Mouse (Mus musculus) stomach, postnatal 0 days (tissue): Measurements from ENCODE around the gene Cdc34. TPM values are rescaled to one million over a fixed set of nuclear protein-coding genes. Genes with fewer than 3 reads are reported as not detected.
A peak's percentile ranks its signal among the peaks of the same experiment; 100 is the strongest.

Source experiments
- ATAC-seq: fragments of 200-750 bp; cut with Nextera tagmentation; 2 replicates; pipeline ENCODE4 v1.8.0; 2017; ENCODE audit not compliant: low FRiP score, low TSS enrichment
- DNase-seq: peaks from one replicate; pipeline ENCODE4 v3.0.0-alpha.2; 2016; ENCODE audit warnings: low spot score
- H3K27ac ChIP-seq: fragments of 300-500 bp; sonication (generic); replicated peaks from 2 replicates; pipeline ENCODE4 v1.5.1; 2014; ENCODE audit warnings: mild to moderate bottlenecking, control low read depth
- H3K27me3 ChIP-seq: fragments of 300-500 bp; sonication (generic); 2 replicates; pipeline ENCODE4 v1.6.1; 2014; ENCODE audit warnings: low read length; ENCODE audit not compliant: control insufficient read depth, insufficient read depth
- H3K36me3 ChIP-seq: fragments of 300-500 bp; sonication (generic); 2 replicates; pipeline ENCODE4 v1.6.1; 2014; ENCODE audit warnings: low read length, mixed read lengths; ENCODE audit not compliant: control insufficient read depth, insufficient read depth
- H3K4me1 ChIP-seq: fragments of 300-500 bp; sonication (generic); replicated peaks from 2 replicates; pipeline ENCODE4 v1.6.1; 2014; ENCODE audit warnings: antibody characterized with exemption; ENCODE audit not compliant: control insufficient read depth, insufficient read depth
- H3K4me2 ChIP-seq: fragments of 300-500 bp; sonication (generic); replicated peaks from 2 replicates; pipeline ENCODE4 v1.6.1; 2014; ENCODE audit warnings: low read depth, mild to moderate bottlenecking, control low read depth, moderate library complexity
- H3K4me3 ChIP-seq: fragments of 300-500 bp; sonication (generic); 2 replicates; pipeline ENCODE4 v1.5.1; 2014; ENCODE audit warnings: low read depth, low read length, control low read depth
- H3K9ac ChIP-seq: fragments of 300-500 bp; sonication (generic); 2 replicates; pipeline ENCODE4 v1.6.1; 2014; ENCODE audit warnings: mild to moderate bottlenecking, low read length, control low read depth, mixed read lengths
- H3K9me3 ChIP-seq: fragments of 300-500 bp; sonication (generic); 2 replicates; pipeline ENCODE4 v1.6.1; 2016; ENCODE audit warnings: low read length; ENCODE audit not compliant: control insufficient read depth
- CTCF ChIP-seq: IDR thresholded peaks from 2 replicates; pipeline ENCODE4 v1.5.1; 2016; ENCODE audit warnings: antibody characterized with exemption, low read depth, mild to moderate bottlenecking, moderate library complexity
- EP300 ChIP-seq: optimal IDR thresholded peaks from 2 replicates; pipeline ENCODE3; 2016; ENCODE audit warnings: antibody characterized with exemption
- WGBS: fragments of 180-500 bp; shearing (Covaris S2); extraction: QIAGEN DNeasy Blood & Tissue Kit; methylation state at CpG from one replicate; pipeline ENCODE4 v1.1.7; 2014; 5-methylcytosine and 5-hydroxymethylcytosine counted together
- polyA plus RNA-seq: library from polyadenylated mRNA; unstranded; fragments of >200 nt; fragmentation: Nextera tagmentation; extraction: Ambion mirVana; gene quantifications from 2 replicates; pipeline ENCODE4 v1.2.1, GENCODE M21; 2015

Gene Cdc34
- polyA plus RNA-seq, 1 experiment from 2014 or later = 85.3 TPM

DNA sequence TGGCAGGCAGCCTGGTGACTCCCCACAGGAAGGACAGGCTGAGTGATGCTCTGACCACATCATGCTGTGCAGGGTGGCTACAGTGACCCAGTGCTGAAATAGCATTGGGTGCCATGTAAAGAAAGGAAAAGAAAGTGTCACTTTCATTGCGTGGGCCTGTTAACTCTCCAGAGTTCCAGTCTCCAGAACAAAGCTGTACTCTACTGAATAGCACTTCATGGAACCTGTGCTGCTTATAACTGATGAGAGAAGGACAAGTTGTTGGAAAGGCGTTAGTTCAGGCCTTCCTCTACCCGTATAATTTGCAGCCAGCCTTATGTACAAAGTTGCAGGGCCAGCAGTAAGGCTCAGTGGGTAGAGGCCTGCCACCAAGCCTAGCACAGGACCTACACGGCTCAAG, 6.7 kb downstream of the Cdc34 start, which contains the start of gene Gzmm:
Gzmm (plus strand) TSS at position 301 of the 400 bp plus-strand sequence.
- TF ChIP-seq EP300 = no peak
- no peak for TF ChIP-seq CTCF
- 78% methylated on average over 4 of the region's 4 CpGs for WGBS
- no peak within 1 kb of the TSS for H3K4me3 ChIP-seq
- peaks cover 20% of the 10 kb centered on the region for H3K36me3 ChIP-seq
- H3K27me3 ChIP-seq = no peaks in the 10 kb centered on the region
- ATAC-seq (no peak), DNase-seq (no peak)
- H3K4me1 ChIP-seq = peaks cover 4% of the 10 kb centered on the region; the same call in 1 of the 2 replicates
- no peak within 1 kb of the TSS for H3K9ac ChIP-seq
- no peaks in the 10 kb centered on the region for H3K9me3 ChIP-seq
- no peak within 1 kb of the TSS for H3K27ac ChIP-seq
- H3K4me2 ChIP-seq = no peak within 1 kb of the TSS

DNA sequence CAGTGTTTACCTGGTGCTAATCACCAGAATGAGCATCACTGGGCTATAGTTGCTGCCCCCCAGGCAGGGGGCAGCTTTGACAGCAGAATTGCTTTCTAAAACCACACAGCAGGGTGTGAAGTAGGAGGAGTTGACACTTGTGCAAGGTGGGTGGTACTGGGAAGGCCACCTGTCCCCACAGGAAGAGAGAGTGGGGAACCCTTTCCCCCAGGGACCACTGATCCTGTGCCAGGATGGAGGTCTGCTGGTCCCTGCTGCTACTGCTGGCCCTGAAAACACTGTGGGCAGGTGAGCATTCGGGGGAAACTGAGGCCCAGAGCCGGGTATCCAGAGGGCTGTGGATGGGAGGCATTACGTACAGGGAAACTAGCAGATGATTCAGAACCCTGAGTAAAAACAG, 7.2 kb downstream of the Cdc34 start:
- no peaks in the 10 kb centered on the region for H3K9me3 ChIP-seq
- peaks cover 20% of the 10 kb centered on the region for H3K36me3 ChIP-seq
- 88% methylated on average over 3 of the region's 3 CpGs for WGBS
- TF ChIP-seq EP300 = no peak
- no peak for TF ChIP-seq CTCF
- no peak overlapping the region for H3K4me2 ChIP-seq
- no peak overlapping the region for H3K9ac ChIP-seq
- no peak overlapping the region for H3K27ac ChIP-seq
- DNase-seq (no peak), ATAC-seq (no peak)
- H3K4me1 ChIP-seq = 0 out of 2 replicates have a peak, but pooled peaks cover 2% of the 10 kb centered on the region
- no peaks in the 10 kb centered on the region for H3K27me3 ChIP-seq
- no peak overlapping the region for H3K4me3 ChIP-seq

DNA sequence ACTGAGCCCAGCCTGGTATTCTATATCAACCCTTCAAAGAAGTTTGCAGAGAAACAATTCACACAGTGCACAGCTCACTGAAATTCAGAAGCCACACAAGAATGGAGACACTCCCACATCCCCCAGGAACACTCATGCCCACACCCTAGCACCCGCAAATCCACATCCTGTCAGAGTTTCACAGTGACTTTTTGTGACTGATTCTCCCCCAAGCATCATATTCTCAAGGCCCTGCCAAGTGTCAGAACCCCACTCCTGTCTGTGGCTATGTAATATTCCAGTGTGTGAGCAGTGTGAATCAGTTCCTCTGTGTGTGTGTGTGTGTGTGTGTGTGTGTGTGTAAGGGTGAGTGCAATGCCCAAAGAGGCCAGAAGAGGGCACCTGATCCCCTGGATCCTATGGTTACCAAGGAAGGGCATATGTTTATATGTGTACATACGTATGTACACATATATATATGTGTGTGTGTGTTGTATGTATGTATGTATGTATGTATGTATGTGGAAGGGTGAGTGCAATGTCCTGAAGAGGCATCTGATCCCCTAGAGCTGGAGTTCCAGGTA, 10.1 kb downstream of the Cdc34 start:
- H3K27ac ChIP-seq = no peak overlapping the region
- TF ChIP-seq EP300 = no peak
- TF ChIP-seq CTCF = peak; percentile 52
- H3K4me1 ChIP-seq = peaks cover 8% of the 10 kb centered on the region
- no peak overlapping the region for H3K9ac ChIP-seq
- H3K36me3 ChIP-seq = peaks cover 11% of the 10 kb centered on the region
- WGBS = 95% methylated on average over 2 of the region's 2 CpGs
- no peak overlapping the region for H3K4me2 ChIP-seq
- H3K27me3 ChIP-seq = no peaks in the 10 kb centered on the region
- DNase-seq (no peak), ATAC-seq (no peak)
- H3K4me3 ChIP-seq = no peak overlapping the region
- no peaks in the 10 kb centered on the region for H3K9me3 ChIP-seq

DNA sequence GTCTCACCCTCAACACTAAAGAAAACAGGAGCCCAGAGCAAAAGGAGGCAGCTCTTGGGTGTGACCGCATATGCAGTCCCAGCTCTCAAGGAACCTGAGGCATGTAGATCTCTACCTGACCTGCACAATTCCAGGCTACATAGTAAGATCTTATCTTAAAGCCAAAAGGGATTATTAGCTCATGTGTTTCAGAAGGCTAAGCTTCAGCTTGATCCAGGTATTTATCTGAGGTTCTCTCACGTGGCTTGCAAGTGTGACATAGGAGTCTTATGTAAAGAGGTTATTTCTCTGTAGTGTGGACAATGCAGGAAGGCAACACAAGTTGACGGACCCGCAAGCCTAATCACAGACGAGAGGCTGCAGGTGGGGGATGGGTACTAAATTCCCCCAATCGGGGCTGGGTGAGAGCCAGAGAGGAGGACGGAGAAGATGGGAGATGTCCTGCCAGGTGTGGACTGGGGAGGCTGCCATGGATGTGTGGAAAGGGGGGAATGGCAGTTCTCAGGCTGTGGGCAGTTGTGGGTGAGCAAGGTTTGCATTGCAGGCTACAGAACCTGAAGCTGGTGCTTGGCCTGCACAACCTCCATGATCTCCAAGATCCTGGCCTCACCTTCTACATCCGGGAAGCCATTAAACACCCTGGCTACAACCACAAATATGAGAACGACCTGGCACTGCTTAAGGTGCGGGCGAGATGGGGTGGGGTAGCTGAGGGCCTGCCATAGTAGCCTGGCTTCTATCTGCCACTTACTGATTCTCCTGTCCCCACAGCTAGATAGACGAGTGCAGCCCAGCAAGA, 11.8 kb downstream of the Cdc34 start:
- H3K9ac ChIP-seq = no peak overlapping the region
- H3K4me1 ChIP-seq = peaks cover 8% of the 10 kb centered on the region
- H3K27ac ChIP-seq = no peak overlapping the region; the same call in 1 of the 2 replicates
- H3K4me2 ChIP-seq = no peak overlapping the region
- DNase-seq = no peak
- no peak for ATAC-seq
- no peak for TF ChIP-seq CTCF
- TF ChIP-seq EP300 = no peak
- no peak overlapping the region for H3K4me3 ChIP-seq
- peaks cover 3% of the 10 kb centered on the region for H3K36me3 ChIP-seq
- no peaks in the 10 kb centered on the region for H3K9me3 ChIP-seq
- 55% methylated on average over 12 of the region's 12 CpGs for WGBS
- H3K27me3 ChIP-seq = no peaks in the 10 kb centered on the region

DNA sequence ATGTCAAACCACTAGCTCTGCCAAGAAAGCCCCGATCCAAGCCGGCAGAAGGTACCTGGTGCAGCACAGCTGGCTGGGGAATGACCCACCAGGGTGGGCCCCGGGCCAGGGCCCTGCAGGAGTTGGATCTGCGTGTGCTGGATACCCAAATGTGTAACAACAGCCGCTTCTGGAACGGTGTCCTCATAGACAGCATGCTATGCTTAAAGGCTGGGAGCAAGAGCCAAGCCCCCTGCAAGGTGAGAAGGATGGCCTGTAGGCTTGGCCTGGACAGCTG, 12.3 kb downstream of the Cdc34 start:
- WGBS = 72% methylated on average over 6 of the region's 6 CpGs
- Histone ChIP-seq H3K9me3 (no peaks in the 10 kb centered on the region), H3K4me2 (no peak overlapping the region), H3K4me3 (no peak overlapping the region), H3K4me1 (peaks cover 8% of the 10 kb centered on the region), H3K27me3 (no peaks in the 10 kb centered on the region), H3K27ac (no peak overlapping the region; the same call in 1 of the 2 replicates), H3K36me3 (no peaks in the 10 kb centered on the region), H3K9ac (no peak overlapping the region)
- DNase-seq (no peak), ATAC-seq (no peak)
- TF ChIP-seq CTCF (no peak), EP300 (no peak)
